Mouse (Mus musculus) 416B (cell line): ENCODE data around the gene Neu3.

Source experiments
- DNase-seq: peaks from one replicate; pipeline ENCODE4 v3.0.0; 2011; ENCODE audit warnings: low read depth

The Neu3 gene

DNA sequence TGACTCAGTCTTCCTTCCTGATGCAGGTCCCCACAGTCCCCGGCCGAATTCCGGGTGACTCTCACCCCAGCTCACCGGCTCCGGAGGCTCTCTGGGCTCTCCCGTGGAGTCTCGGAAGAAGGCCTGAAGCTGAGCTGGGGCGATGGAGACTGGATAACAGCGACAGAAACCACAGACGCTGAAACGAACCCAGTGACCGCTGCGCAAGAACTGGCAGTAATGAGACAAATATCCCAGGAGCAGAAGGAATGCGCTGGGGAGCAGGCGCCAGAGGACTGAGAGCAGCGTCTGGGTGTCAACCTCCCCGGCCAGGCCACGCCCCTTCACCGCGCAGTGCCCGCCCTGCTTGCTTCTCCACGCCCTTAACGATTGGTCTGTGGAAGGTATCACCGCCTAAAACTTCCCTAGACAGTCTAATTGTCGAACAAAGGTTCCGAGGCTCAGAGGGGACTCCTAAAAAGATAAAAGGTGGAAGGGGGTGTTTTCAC is at the start of gene Neu3:
Gene Neu3 (minus strand): TSS at position 335 of the 488 bp plus-strand sequence.
- DNase-seq: peak; percentile 95

GRCm38 (mm10) chr7:99876345-99876744 is 48.1 kb upstream of the Neu3 start:
- DNase-seq: peak; percentile 86

- DNase-seq: no peak
These were observed 47.7 kb upstream of the Neu3 start for GRCm38 (mm10) chr7:99875891-99876290.

GRCm38 (mm10) chr7:99873965-99874364 is 45.7 kb upstream of the Neu3 start:
- no peak for DNase-seq

- peak; percentile 63 for DNase-seq
These were observed 41.1 kb upstream of the Neu3 start for GRCm38 (mm10) chr7:99869296-99869695.

- DNase-seq: peak; percentile 76
These were observed 37.0 kb upstream of the Neu3 start for GRCm38 (mm10) chr7:99865219-99865618.

GRCm38 (mm10) chr7:99864241-99865028 is 36.2 kb upstream of the Neu3 start:
- DNase-seq: peak; percentile 35

GRCm38 (mm10) chr7:99863362-99863761 is 35.1 kb upstream of the Neu3 start, which contains the start of gene Spcs2:
Spcs2 (minus strand) TSS chr7:99863462.
- peak; percentile 28 for DNase-seq

DNA sequence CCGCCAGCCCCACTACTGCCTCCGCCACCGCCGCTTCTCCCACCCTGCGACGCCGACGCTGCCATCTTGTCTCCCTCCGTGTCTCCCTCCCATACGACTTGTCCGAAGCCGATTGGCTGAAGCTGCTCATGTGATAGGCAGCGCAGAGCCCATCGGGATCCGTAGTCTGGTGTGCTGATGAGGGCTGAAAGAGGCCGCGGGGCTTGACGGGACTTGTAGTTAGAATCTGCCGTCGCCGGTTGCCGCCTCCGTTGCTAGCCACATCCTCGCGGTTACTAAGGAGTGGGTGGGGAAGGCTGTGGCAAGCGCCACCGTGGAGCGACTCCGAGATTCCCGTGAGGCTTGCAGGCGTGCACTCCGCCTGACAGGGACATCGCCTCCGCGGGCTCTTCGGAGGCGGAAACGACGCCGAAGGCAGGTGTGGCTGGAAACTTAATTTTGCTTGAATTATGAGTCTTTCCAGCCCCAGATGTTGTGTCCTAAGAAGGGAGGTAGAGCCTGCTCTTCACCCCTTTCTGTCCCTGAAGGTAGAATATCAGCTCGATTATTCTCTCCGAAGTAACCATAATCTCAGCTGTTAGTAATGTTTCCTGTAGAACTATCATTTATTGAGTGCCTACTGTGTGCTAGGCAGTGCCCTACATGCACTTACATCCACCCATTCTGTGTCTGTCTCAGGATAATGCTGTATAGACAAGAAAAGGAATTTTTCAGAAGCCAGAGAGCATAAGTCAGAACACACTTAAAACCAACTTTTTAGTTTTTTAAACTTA is 30.8 kb upstream of the Neu3 start, which contains the start of gene Xrra1:
Gene Xrra1 (plus strand): TSS at position 304 of the 773 bp plus-strand sequence.
- DNase-seq: peak; percentile 99

DNA sequence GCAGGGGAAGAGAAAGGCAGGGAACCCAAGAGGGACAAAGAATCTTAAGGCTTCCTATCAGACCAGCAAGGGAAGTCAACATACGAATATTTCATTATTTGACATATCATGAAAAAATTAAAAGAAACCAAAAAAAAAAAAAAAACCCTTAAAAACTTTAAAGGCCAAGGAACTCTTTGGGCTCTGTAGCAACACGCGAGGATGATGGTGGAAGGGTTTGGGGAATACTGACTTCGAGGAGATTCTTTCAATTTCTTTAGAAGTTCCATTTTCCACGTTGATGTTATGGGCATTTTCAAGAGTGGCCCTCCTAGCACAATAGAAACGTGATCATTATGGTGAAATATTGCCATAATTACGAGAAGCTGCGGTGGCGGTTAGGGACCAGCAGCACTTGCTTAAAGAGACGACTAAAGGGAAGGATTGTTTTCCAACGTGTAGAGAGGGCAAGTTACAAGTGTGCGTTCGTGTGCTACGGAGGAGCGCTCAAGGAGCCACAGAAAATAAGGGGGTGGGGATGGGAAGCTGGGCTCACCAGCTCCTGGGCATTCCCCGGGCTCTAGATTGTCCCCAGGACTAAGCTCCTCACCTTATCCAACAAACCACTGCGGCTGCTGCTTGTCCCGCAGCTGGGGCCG is 30.1 kb upstream of the Neu3 start:
- no peak for DNase-seq

DNA sequence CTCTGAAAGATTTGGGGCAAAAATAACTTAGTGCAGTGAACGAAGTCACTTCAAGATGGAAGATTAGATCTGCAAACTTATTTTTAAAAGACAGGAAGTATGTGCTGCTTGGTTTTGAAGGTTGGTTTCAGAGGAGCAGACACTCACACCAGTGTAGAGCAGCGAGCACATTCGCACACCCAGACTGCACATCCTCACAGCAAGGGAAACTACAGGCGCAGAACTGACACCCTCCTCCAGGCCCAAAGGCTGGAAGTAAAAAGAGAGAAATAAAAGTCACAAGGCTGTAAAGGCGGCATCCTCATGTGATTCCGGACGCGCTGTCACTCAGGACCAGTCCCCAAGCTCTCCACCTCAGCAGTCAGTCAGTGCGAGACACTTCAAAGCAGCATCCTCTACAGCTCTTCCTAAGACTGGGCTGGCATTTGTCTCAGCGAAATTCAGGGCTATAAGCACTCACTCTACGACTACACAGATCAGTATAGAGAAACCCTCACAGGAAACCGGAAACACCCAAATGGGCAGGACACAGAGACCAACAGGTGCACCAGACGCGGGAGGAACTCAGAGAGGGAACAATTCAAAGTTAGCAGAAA is 28.1 kb upstream of the Neu3 start:
- peak; percentile 21 for DNase-seq

DNA sequence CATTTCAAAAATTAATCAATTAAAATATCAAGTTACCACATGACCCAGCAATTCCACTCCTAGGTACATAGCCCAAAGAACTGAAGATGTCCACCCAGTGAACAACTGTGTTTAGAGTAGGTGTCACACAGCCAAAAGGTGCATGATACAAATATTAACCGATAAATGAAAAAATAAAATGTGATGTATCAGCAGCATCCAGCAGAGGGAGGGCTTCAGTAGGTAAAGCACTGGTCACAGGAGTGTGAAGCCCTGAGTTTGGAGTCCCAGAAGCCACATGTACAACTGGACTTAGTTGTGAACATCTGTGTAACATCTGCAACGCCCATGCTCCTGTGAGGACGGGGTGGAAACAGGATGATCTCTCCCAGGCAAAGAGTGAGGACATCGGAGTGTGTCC is 26.1 kb upstream of the Neu3 start:
- peak; percentile 20 for DNase-seq

GRCm38 (mm10) chr7:99853350-99853749 is 25.1 kb upstream of the Neu3 start:
- DNase-seq: no peak

DNA sequence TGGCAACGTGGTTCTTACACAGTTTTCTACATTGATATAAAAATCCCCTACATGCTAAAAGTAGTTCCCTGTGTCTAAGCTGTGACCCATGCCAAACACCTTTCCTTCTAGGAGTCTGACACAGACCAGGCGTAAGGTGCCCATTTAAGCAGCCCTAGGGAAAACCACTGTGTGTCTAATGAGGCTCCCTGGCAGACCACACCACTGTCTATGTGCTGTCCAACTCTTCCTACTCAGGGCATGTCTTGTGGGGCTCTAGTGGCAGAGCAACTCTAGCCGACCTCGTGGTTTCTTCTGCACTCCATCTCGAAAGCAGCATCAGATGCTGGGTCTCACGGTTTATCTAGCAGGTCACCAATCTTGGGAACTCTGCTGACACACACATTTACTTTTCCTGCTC is 23.4 kb upstream of the Neu3 start:
- peak; percentile 14 for DNase-seq

DNA sequence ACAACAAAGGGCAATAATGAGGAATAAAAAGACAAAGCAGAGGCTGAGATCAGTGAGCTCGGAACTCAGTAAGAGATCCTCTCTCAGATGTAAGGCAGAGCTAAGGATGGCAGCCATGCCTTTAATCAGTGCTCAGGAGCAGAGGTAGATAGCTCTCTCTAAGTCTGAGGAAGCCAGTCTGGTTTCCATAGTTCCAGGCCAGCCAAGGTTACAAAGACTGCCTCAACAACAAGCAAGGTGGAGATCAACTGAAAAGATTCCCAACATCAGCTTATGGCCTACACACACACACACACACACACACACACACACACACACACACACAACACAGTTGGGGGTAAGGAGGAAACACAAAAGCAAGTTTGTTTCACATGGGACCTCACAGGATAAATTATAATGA is 22.9 kb upstream of the Neu3 start:
- DNase-seq: no peak

DNA sequence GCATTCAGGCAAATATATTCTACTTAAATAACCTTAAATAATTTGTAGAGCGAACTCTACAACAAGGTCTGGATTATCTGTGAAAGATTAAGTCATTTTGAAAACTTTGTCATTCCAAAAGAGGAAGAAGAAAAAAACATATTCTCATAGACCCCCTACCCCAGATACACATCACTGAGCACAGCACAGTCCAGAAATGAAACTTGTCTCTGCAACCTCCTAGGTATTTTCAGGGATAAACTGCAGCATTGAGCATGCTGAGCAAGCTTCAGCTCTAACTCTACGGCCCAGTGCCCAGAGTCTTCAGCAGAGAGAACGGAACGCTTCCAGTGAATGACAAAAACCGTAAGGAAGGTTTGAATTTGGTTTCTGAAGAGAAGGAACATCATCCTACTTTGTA is 22.3 kb upstream of the Neu3 start:
- DNase-seq: no peak

DNA sequence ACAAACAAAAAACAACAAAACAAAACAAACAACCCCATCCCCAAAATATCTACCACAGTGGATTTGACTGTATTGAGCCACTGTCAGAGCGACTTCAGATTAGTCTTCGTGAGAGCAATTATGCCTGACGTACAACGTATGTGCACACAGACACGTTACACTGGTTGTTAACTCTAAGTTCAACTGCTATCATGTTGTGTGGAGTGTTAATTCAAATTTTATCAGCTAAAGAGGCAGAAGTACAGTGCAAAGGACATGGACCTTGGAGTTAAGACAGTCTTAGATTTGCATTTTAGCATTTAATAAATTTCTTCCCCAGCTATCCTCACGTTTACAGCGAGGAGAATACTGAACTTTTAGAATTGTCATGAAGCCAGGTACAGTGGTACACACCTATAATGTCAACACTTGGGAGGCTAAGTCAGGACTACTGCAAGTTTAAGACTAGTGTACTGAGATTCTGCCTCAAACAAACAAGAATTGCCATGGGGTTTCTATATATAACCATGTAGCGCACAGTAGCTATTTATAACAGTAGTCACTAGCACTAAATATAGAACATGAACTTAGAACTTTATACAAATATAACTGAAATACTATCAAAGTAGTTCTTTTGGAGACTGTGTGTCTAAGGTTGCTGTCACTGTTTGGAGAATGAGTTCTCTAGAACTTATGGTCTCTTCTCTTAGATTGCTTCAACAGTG is 17.5 kb upstream of the Neu3 start:
- DNase-seq: no peak

- DNase-seq: no peak
These were observed 10.0 kb upstream of the Neu3 start for GRCm38 (mm10) chr7:99838241-99838640.

DNA sequence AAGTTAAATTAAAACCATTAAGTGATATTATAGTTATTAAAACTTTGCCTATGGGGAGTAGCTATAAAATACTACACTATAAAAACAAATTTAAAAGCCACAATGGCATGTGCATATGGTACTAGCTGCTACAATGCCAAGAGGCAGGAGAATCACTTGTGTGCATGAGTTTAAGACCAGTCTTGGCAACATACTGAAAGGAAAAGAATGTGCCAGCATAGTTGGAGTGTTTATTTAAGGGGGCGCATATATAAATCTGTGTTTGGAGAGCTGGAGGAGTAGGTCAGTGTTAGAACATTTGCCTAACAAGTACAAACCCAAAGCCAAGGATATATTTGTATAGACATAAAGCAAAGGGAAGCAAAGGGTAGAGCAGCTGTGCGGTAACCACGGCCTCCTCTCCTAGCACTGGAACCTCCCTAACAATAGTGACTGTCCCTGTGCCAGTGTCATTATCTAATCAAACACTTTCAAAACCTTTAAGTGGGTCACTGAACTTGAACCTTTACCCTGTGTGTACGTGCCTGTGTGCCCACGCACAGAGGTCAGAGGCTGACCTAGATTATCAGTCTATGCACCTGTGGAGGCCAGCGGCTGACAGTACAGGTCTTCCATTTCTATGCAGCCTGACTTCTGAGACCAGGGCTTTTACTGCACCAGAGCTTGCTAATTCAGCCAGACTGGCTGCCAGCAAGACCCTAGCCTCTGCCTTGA is 9.3 kb upstream of the Neu3 start:
- no peak for DNase-seq

- DNase-seq: no peak
These were observed 8.6 kb upstream of the Neu3 start for GRCm38 (mm10) chr7:99836781-99837180.
